Mouse (Mus musculus) liver, postnatal 0 days (tissue): ENCODE data around the gene Il21r. TPM values are rescaled to one million over a fixed set of nuclear protein-coding genes. Genes with fewer than 3 reads are reported as not detected.
A peak's percentile ranks its signal among the peaks of the same experiment; 100 is the strongest.

ENCODE experiments used
- ATAC-seq: fragments of 200-750 bp; cut with Nextera tagmentation; 2 replicates; pipeline ENCODE4 v1.8.0; 2017; ENCODE audit warnings: mild to moderate bottlenecking, moderate library complexity
- DNase-seq: peaks from one replicate; pipeline ENCODE4 v3.0.0-alpha.2; 2016
- H3K27ac ChIP-seq: fragments of 300-500 bp; sonication (generic); 2 replicates; pipeline ENCODE4 v1.5.1; 2014; ENCODE audit warnings: antibody characterized with exemption, moderate library complexity, mild to moderate bottlenecking, low read depth
- H3K27me3 ChIP-seq: fragments of 300-500 bp; sonication (generic); 2 replicates; pipeline ENCODE4 v1.6.1; 2014; ENCODE audit warnings: low read length, control low read depth, mixed read lengths; ENCODE audit not compliant: insufficient read depth
- H3K36me3 ChIP-seq: fragments of 300-500 bp; sonication (generic); replicated peaks from 2 replicates; pipeline ENCODE4 v1.6.1; 2014; ENCODE audit warnings: mild to moderate bottlenecking, control low read depth, low read length, moderate library complexity, mixed read lengths; ENCODE audit not compliant: insufficient read depth
- H3K4me1 ChIP-seq: fragments of 300-500 bp; sonication (generic); 2 replicates; pipeline ENCODE4 v1.6.1; 2014; ENCODE audit warnings: antibody characterized with exemption, mild to moderate bottlenecking, control low read depth; ENCODE audit not compliant: insufficient read depth
- H3K4me2 ChIP-seq: fragments of 300-500 bp; sonication (generic); 2 replicates; pipeline ENCODE4 v1.6.1; 2014; ENCODE audit warnings: low read depth, mild to moderate bottlenecking, low read length, moderate library complexity, mixed read lengths
- H3K4me3 ChIP-seq: fragments of 300-500 bp; sonication (generic); 2 replicates; pipeline ENCODE4 v1.5.1; 2014; ENCODE audit warnings: low read depth, low read length
- H3K9ac ChIP-seq: fragments of 300-500 bp; sonication (generic); replicated peaks from 2 replicates; pipeline ENCODE4 v1.6.1; 2014; ENCODE audit warnings: mild to moderate bottlenecking, moderate library complexity
- H3K9me3 ChIP-seq: fragments of 300-500 bp; sonication (generic); 2 replicates; pipeline ENCODE4 v1.6.1; 2016; ENCODE audit warnings: mild to moderate bottlenecking, control low read depth, low read length, mixed read lengths
- CTCF ChIP-seq: sonication (generic); IDR thresholded peaks from 2 replicates; pipeline ENCODE4 v1.5.1; 2016; ENCODE audit warnings: antibody characterized with exemption, low read depth
- EP300 ChIP-seq: IDR thresholded peaks from 2 replicates; pipeline ENCODE4 v1.6.1; 2016; ENCODE audit warnings: antibody characterized with exemption, low read depth, mild to moderate bottlenecking
- WGBS: fragments of 180-500 bp; shearing (Covaris S2); extraction: QIAGEN DNeasy Blood & Tissue Kit; methylation state at CpG from one replicate; pipeline ENCODE4 v1.1.7; 2014; ENCODE audit not compliant: insufficient replicate concordance; 5-methylcytosine and 5-hydroxymethylcytosine counted together
- polyA plus RNA-seq: library from polyadenylated mRNA; unstranded; fragments of >200 nt; fragmentation: Nextera tagmentation; extraction: Ambion mirVana; gene quantifications from 2 replicates; pipeline ENCODE4 v1.2.1, GENCODE M21; 2015

The Il21r gene
- polyA plus RNA-seq, 1 experiment from 2014 or later, result 0.70 TPM

DNA sequence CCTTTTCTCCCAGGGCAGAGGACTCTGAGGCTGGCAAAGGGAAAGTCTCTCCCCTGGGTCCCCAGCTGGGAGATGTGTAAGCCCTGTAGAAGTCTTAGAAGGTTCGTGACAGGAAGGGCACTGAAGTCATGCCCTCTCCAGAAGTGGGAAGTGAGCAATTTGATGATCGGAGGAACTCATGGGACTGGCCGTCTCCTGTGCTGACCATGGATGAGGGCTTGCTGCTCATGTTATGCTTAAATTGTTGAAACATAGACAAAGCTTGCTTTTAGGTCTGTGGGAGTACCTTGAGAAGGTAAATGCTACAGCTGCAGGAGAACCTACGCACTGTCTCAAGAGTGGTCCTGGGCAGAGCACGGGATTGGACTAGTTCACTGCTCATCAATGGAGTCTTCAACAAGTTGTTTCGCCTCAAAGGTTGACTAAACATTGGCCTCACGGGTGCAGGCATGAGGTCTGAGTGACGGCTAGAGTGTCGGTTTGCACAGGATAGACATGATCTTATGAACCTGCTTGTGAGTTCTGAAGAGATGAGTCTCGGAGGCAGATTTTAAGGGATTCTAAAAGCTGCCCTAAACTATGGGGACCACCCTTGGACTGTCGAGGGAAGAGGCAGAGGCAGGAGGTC lies 1.3 kb upstream of the Il21r start:
- 52% methylated on average over 11 of the region's 11 CpGs for WGBS
- no peaks in the 10 kb centered on the region for H3K9me3 ChIP-seq
- H3K9ac ChIP-seq, result no peak overlapping the region
- TF ChIP-seq CTCF, result no peak
- TF ChIP-seq EP300, result no peak
- H3K4me2 ChIP-seq, result no peak overlapping the region
- no peak overlapping the region for H3K4me3 ChIP-seq
- peaks cover 25% of the 10 kb centered on the region for H3K4me1 ChIP-seq
- H3K27me3 ChIP-seq, result peaks cover 4% of the 10 kb centered on the region; the same call in 1 of the 2 replicates
- H3K27ac ChIP-seq, result peak overlapping the region; percentile 20; the same call in 1 of the 2 replicates
- H3K36me3 ChIP-seq, result no peaks in the 10 kb centered on the region
- no peak for DNase-seq
- no peak for ATAC-seq

DNA sequence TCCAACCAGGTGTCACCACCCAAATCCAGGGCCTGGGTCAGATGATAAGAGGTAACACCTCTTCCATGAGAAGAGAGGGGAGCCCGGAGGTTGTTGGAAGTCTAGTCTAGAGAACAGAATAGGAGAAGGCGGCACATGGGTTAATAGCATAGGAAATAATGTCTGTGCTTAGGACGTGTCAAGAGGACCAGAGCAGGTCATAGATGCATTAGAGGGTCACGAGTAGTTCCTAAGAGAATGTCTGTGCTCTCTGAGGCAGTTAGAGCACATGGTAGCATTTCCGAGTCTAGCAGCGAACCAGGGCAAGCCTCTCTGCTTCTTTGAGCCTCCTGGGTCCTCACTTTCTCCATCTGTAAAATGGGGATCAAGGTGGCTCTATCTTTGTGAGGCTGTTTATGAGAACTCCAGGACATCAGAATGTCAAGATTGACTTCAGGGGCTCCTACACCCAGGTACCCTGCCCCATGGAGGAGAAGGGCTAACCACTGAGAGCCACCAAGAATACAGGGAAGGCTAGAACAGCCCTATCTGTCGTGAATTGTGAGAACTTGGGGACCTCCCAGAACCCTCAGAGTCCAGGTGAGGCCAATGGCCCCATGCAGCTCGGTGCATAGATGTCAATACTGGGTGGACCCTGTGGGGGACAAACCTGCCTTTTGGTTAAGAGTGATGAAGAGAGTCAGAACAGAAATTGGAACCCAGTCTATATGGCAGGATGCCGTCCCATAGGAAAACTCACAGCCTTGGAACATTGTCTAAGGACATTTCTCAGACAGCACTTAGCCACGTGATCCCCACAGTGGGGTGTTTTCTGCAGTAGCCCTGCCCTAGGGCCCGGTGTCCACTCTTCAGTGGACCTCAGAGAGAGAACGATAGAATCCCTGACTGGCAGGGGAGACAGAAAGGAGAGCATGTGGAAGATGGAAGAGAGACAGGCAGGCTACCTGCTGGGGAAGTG lies 1.4 kb downstream of the Il21r start:
- TF ChIP-seq CTCF (no peak), EP300 (no peak)
- 65% methylated on average over 12 of the region's 12 CpGs for WGBS
- H3K4me1 ChIP-seq, result peaks cover 22% of the 10 kb centered on the region
- no peak overlapping the region for H3K9ac ChIP-seq
- H3K27ac ChIP-seq, result no peak overlapping the region
- DNase-seq (no peak), ATAC-seq (no peak)
- peaks cover 4% of the 10 kb centered on the region; the same call in 1 of the 2 replicates for H3K27me3 ChIP-seq
- H3K4me2 ChIP-seq, result no peak overlapping the region
- H3K9me3 ChIP-seq, result no peaks in the 10 kb centered on the region
- no peak overlapping the region for H3K4me3 ChIP-seq
- no peaks in the 10 kb centered on the region for H3K36me3 ChIP-seq

DNA sequence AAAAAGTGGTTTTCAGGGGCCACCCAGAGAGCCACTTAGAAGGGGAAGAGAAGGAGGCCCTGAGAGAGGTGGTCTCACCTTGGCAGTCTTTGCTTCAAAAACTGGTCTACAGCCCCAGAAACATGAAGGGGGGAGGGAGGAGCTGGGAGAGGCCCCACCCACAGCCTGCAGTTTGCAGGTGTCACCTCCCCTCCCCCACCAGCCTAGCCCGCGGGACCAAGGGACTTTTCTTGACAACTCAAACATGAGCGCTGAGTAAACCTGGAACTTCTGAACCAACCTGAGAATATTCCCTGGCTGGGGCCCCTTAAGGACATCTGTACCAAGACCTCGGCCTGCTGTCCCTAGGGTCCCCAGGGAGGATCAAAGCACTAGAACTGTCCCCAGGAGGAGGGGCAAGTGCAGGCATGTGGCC lies 2.5 kb downstream of the Il21r start:
- ATAC-seq, result 0 out of 2 replicates have a peak, but pooled peaks have one; percentile 12
- Histone ChIP-seq H3K4me3 (no peak overlapping the region), H3K4me1 (peaks cover 19% of the 10 kb centered on the region), H3K9me3 (no peaks in the 10 kb centered on the region), H3K4me2 (no peak overlapping the region), H3K9ac (no peak overlapping the region), H3K36me3 (no peaks in the 10 kb centered on the region), H3K27ac (no peak overlapping the region), H3K27me3 (peaks cover 4% of the 10 kb centered on the region; the same call in 1 of the 2 replicates)
- peak; percentile 46 for DNase-seq
- 46% methylated on average over 4 of the region's 4 CpGs for WGBS
- TF ChIP-seq CTCF (no peak), EP300 (no peak)

DNA sequence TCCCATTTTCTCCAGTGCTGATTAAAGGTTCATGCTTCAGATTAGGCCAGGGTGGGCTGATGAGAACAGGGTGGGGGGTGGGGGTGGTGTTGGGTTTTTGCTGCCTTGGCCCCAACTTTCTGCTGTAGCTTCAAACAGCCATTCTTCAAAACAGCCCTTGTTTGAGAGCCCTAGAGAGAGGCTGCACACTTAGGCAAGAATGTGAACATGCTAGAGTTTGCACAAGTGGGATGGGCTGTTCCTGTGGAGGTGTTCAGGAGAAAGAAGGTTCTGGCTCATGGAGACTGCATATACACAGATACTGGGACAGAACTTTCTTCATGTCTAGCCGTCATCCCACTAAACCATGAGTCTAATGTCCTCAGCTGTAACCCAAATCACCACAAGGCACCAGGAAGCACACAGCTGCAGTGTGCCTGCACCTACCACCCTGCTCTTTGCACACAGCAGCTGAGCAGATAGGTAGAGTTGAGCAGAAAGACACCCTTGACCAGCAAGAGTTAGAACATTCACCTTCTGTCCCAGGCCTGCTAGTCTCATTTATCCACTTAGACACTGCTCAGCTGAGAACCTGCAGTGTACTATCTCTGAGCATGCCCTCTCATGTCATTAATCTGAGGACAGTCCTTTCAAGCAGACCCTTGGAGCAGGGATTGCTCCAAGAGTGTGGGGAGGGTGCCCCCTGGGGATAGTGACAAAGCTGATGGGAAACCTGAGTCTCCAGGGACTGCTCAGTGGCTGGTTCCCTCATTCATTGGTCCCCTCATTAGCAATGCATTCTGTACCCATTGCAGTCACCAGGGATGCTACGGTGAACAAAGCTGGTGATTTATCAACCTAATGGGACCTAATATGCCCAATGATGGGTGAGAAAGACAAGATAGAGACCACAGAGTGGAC lies 3.3 kb downstream of the Il21r start:
- no peak for TF ChIP-seq EP300
- H3K9ac ChIP-seq, result no peak overlapping the region
- no peak for ATAC-seq
- H3K36me3 ChIP-seq, result no peaks in the 10 kb centered on the region
- H3K27ac ChIP-seq, result no peak overlapping the region
- peaks cover 16% of the 10 kb centered on the region for H3K4me1 ChIP-seq
- no peak overlapping the region for H3K4me3 ChIP-seq
- peaks cover 4% of the 10 kb centered on the region; the same call in 1 of the 2 replicates for H3K27me3 ChIP-seq
- WGBS, result 71% methylated on average over 2 of the region's 2 CpGs
- DNase-seq, result no peak
- no peak overlapping the region for H3K4me2 ChIP-seq
- H3K9me3 ChIP-seq, result no peaks in the 10 kb centered on the region

DNA sequence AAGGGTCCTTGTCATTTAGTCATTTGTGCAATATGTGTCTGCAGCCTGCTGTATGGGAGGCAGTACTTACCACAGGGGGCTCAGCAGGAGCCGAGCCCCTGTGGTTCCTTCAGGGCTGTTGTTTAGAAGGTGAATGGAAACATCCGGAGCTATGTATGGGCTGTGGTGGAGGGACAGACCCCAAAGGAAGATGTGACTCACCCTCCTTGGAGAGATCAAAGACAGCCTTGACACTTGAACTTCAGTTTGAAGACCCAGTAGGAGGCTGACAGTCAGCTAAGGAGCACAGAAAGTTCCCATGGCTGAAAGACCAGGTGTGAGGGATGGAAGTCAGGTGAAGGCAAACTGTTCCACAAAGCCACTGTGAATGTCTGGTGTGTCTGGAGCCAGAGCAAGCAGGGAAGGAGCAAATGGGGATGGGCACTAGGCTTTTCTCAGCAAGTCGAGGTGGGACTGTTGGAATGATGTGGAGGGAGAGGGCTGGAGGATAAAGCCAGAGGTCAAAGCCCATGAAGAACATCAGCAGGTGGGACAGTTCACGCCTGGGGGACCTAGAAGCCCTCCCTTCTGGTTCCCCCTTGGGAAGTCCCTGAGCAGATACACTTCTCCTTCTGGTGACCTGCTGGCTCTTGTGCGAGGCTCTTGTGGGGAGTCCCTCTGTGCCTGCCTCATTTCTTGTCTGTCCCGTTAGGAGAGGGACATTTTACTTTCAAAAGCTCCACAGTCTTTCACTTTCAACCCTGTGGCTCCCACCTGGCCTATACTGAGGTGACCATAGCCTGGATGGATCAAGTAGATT lies 4.4 kb downstream of the Il21r start:
- no peak for TF ChIP-seq EP300
- no peak for TF ChIP-seq CTCF
- no peak overlapping the region for H3K4me3 ChIP-seq
- 32% methylated on average over 6 of the region's 6 CpGs for WGBS
- no peaks in the 10 kb centered on the region for H3K9me3 ChIP-seq
- H3K4me2 ChIP-seq, result no peak overlapping the region
- peaks cover 14% of the 10 kb centered on the region for H3K4me1 ChIP-seq
- no peaks in the 10 kb centered on the region for H3K36me3 ChIP-seq
- ATAC-seq, result no peak
- H3K27me3 ChIP-seq, result peaks cover 4% of the 10 kb centered on the region; the same call in 1 of the 2 replicates
- DNase-seq, result no peak
- H3K27ac ChIP-seq, result no peak overlapping the region
- H3K9ac ChIP-seq, result no peak overlapping the region
